Mouse (Mus musculus) ovary, postnatal 10 days (tissue): ENCODE results near the gene Ampd1.

Experiments used
- DNase-seq: peaks from one replicate; pipeline ENCODE4 v3.0.0; 2022; ENCODE audit warnings: low spot score

The Ampd1 gene

DNA sequence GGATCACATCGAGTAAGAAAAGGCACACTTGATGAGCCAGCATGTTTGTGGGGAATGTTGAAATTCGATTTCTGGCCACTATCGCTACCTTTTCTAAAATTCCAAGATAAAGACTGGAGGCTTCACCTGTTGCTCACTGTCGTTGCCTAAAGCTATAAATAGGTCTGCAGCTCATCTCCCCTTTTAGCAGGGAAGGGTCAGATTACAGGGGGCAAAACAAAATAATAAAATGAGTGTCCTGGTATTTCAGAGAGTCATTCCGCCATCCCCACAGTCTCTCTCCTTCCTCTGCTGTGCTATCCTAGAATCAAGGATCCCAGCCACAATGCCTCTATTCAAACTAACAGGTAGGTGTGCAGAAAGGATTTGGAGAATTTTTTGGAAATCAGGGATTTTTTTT is at the start of gene Ampd1:
Gene Ampd1, plus strand, starts transcription at position 244 of the 400 bp plus-strand sequence.
- no peak for DNase-seq

DNA sequence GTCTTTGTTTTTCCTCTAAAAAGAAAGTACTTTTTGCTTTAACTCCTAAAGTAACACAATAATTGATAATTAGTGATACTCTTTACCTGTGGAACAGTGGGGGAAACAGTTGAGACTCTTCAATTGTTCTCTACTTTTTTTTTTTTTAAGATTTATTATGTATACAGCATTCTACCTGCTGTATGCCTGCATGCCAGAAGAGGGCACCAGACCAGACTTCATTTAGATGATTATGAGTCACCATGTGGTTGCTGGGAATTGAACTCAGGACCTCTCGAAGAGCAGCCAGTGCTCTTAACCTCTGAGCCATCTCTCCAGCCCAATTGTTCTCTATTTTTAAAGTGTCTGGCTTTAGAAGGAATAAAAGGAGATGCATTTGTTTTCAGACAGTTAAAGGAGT is 47.6 kb upstream of the Ampd1 start:
- no peak for DNase-seq

DNA sequence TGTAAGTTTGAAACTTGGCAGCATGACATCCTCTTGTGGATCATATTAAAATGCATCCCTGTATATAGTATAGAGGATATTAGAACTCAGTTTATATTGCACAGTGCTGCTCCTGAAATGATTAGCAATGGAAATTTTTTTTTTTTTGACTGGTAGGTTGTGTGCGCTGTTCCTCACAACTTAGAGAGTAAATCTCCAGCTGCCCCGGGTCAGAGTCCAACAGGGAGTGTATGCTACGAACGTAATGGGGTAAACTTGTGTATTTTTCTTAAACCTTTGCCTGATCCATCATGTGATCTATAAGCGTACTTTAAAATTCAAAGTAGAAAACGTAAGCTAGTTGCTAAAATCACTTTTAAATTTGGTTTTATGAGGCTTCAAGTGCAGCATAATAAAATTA is 33.5 kb upstream of the Ampd1 start:
- DNase-seq, result no peak

DNA sequence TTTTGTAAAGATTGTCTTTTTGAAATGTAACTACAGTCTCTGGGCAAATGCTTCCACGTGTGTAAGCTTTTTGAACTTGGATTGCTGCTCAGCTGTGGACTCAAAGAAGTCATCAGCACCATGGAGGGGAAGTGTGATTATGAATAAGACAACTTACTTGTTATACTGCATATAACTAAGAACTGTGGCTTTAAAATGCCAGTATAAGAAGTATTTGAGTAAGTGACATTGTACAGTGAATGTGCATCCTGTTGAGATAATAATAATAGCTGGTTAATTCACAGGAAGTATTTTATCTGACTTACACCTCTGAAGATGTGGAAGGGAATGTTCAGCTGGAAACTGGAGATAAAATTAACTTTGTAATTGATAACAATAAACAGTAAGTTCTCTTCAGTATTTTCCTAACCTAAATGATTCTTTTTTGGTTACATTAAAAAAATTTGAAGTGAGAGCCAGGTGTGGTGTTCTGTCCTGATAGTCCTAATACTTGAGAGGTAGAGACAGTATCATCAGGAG is 32.9 kb upstream of the Ampd1 start:
- no peak for DNase-seq

DNA sequence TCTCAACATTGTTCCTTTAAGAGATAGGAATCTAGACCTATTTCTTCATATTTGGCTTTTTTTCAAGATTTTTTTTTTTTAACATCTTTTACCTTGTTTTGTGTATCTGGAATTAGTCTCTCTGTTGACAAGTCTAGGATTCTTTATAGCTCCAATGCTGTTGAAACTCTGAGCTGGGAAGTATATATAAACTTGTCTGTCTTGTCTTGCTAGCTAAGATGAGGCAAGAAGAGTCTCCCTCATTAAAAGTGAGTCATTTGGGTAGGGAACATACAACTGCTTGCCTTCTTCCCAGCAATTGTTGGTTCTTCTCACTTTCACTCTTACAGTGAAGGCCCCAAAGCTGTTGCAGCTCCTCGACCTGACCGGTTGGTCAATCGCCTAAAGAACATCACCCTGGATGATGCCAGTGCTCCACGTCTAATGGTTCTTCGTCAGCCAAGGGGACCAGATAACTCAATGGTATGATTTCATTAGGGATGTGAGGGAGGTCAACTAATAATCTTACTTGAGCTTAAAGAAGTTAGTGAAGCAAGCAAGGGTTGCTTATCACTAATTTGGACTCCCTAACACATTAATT is 17.7 kb upstream of the Ampd1 start:
- no peak for DNase-seq

DNA sequence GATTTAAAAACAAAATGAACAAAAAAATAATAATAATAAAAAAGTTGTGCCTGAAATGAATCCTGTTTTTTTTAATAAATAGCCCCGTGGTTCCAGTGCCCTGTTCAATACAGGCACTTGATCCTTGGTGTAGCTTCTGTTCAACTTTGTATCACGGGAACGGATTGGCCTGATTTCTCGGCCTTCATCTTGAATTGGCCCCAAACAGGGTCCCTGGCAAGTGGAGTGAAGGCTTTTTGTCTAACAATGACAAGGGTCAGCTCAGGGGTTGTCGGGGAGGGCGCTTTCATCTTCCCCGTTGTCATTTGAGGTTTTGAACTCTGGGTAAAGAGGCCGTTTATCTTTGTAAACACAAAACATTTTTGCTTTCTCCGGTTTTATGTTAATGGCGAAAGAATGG is 16.1 kb upstream of the Ampd1 start:
- peak; percentile 4 for DNase-seq

DNA sequence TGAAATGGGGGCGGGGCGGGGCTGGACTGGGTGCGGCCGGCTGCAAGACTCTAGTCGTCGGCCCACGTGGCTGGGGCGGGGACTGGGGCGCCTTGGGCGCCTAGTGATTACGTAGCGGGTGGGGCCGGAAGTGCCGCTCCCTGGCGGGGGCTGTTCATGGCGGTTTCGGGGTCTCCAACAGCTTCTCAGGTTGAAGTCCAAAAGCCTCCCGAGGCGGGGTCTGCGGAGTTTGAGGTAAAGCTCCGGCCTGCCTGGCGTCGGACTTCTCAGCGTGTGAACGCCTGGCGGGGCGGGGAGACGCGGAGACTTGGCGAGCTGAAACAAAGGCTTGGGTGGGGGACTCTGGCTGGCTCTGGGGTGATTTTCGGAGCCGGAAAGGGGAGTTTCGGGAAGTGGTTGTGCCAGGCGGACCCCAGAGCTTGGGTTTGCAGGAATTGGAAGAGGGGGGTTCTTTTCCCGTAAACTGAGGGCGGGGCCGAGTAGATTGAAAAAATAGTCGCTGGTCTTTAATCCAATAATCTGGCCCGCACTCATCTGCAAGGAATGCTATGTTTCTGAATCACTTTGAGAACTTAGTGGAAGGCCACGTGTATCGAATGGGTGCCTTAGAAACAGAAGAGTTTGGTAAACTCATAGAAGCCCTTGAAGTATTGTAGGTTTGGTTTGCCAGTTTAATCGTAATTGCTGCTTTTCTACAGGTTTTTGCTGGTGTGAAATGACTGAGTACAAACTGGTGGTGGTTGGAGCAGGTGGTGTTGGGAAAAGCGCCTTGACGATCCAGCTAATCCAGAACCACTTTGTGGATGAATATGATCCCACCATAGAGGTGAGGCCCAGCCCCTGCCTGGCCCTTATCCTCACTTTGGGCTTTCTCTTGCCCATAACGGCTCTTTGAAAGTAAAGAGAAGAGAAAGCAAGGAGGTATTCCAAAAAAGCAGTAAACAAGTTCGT is 15.3 kb upstream of the Ampd1 start, which contains the start of gene Nras:
Gene Nras, plus strand, starts transcription at position 79 of the 951 bp plus-strand sequence.
- DNase-seq, result peak; percentile 91

DNA sequence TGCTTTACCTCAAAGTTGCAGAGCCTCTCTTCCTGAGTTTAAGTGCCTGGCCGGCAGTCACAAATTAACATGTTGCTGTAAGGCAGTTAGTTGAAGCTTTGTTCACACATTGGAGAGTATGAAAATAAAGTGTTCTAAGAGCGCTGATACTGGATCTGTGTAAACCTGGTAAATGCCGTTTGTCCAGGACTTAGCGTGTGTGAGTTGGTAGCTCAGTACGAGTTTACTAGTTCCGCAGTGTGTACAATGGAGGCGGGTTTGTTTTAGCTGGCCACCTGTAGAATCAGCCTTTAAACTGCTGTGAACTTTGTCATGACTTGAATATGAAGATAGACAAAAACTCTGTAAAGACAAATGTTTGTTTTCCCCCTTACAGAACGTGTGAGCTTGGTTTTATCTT is 6.9 kb upstream of the Ampd1 start:
- no peak for DNase-seq

DNA sequence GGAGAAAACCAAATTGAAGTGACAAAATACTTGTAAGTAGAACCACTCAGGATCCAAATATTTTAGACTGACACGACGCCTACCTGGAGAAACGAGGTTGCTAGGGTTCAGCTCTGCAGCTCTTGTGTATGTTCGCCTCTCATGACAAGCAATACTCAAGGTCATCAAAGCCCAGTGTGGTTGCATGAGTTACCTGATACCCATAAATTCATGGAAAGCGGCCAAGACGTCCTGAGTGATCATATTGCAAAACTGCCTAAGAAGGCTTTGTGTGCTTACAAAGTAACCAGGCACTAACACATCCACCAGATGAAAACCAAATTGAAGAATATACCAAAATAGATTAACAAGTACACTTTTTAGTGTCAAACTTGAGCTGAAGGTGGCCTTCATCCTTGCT is 4.8 kb upstream of the Ampd1 start:
- no peak for DNase-seq

DNA sequence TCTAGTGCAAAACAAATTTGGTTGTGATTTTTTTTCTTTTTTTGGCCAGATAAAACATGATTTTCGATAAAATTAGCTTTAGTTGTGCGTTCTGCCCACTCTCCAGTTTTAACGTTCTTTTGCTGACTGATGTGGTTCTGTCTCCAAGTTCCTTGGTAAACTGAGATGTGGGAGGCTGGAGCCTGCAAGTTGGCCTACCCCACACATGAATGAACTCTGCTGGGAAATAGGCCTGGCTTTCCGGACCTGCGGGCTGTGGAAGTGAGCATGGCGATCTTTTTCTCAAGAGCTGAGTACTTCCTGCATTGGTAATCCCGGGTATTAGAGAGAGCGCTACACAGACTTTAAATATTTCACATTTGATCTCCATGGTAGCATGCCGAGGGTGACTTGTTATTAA is 2.1 kb downstream of the Ampd1 start:
- no peak for DNase-seq

DNA sequence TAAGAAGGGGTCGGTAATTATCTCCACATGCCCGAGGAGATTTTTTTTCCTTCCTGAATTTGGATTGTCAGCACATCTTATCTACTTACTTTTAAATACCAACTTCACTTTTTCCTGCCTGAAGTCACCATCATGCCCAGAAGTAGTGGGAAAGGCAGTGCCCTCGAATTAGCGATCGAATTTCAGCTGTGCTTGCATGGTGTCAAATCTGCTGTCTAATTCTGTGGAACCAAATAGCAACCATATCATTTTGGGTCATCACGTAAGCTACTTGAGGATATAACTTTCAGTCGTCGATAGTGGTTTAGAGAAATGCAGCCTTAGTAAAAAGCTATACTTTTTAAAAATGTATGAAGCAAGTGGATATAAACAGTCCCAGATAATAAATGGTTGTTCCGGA is 2.7 kb downstream of the Ampd1 start:
- DNase-seq, result no peak

DNA sequence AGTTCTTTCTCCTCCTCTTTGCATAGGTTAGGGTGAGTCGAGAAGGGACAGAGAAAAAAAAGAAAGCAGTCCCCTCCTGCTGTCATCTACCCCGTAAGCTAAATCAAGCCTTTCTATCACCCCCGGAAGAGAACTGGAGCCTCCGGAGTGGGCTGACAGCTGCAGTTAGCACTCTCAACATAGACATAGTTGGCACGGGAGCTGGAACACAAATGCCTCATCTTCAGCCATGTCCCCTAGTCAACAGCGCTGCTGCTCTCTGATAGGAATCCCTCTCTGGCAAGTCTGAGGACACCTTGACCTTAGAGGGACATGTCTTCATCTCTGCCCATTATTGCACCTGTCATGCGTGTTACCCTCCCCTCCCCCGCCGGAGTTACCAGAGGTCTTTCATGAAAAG is 5.5 kb downstream of the Ampd1 start:
- no peak for DNase-seq

DNA sequence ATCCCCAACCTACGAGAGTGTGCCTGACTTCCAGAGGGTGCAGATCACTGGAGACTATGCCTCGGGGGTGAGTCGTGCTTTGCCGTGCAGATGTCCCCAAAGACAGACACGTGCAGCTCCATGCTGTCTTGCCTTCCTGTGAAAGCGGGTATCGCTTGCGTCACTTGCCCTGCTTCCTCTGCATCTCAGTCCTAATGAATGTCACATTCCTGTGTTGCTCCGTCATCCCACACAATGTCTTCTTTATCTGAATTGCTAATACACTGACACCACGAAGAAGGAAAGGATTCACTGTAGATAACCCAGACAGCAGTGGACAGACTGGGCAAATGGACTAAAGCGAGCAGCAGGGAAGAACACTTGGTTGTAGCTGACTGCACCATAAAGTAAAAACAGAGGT is 7.2 kb downstream of the Ampd1 start:
- no peak for DNase-seq

DNA sequence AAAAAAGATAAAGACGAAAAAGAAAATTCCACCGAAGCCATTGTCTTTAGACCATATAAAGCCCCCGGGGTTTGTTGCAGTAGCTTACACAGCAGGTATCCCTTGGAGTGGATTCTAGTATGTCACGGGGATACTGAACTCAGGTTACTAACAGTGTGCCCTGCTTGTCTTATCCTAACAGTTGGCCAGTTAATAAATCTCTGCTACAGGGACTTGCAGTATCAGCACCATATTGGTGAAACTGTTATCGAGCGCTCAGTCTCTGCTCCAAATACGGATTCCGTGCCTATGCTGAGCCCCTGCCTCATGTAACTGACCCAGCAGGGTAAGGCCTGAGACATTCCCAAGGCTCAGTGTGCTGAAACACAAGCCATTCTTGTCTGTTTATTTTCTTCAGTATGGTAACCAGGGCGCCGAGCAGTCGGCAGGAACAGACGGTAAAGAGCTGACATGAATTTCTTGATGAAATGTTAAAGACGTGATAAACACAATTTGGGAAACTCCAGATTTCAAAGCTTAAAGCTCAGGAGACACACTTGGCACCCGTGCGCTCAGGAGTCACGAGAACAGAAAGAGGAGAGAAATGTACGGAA is 8.1 kb downstream of the Ampd1 start:
- DNase-seq, result no peak

DNA sequence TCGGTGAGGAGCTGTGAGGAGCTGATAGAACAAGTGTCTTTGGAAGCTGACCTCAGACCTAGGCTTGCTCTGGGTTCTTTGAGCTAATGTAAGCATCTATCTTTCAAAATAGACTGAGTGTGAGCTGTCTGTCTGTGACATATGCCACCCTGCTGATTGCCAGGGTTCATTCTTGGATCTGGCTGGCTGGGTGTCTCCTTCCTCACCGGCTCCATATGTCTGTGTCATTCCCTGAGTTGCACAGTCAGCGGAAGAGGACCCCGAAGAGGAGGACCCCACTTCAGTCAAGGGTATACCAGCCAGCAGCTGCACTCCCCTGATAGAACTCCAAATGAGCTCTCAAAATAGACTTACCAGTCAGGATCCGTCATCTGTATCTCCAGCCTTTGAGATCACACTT is 8.9 kb downstream of the Ampd1 start:
- no peak for DNase-seq

DNA sequence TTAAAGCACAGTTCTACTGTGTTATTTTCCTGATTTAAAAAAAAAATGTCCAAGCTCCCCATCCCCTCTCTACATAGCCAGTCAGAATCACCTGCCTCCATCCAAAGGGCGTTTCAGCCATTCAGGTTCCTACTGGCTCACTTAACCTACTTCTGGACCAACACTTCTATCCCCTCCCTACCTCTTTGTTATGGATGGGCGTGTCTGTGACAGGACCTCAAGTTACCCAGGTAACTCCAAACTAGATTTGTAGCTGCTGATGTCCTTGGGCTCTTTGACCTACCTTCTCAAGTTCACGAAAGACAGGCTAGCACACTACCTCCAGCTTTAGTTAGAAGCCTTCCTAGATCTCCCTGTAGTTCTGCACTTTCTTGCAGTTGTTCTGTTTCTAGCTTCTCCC is 12.2 kb downstream of the Ampd1 start:
- no peak for DNase-seq

DNA sequence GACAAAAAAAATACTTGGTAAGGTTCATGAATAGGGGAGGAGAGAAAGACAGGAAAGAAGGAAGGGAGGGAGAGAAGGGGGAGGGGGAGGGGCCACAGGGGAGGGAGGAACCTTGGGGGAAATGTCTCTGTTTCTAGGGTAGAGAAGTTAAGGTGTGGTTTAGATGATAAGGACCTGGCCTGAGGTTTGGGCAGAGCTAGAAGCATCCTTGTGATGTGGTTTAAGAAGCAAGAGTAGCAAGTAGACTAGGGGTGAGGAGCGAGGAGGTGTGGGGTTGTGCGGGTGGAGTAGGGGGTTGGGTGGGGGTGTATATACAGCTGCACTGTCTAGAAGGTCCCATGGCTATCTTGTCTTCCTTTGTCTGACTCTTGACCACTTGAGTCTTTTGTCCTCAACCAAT is 17.9 kb downstream of the Ampd1 start:
- DNase-seq, result no peak

DNA sequence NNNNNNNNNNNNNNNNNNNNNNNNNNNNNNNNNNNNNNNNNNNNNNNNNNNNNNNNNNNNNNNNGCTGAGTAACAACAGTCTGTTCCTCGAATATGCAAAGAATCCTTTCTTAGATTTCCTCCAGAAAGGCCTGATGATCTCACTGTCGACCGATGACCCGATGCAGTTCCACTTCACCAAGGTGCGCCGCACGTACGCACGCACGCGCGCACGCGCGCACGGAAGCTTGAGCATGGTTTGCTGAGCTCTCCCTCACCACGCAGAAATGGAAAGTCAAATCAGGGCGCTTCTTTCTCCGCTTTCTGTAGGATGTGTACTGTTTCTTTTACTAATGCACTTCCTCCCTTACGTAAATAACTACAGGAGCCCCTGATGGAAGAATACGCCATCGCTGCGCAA is 24.8 kb downstream of the Ampd1 start:
- DNase-seq, result no peak

DNA sequence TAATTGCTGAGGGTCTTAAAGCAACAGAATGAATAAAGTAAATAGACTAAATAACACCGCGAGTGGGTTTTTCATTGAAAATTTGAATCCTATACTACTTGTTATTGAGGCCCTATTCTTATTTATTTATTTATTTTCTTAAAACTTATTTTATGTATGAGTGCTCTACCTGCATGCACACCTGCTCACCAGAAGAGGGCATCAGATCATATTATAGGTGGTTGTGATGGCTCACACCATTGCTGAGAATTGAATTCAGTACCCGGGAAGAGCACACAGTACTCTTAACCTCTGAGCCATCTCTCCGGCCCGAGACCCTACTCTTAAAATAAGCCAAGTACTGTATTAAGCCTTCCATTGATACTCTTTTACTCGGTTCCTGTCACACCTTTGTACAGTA is 25.9 kb downstream of the Ampd1 start:
- no peak for DNase-seq

DNA sequence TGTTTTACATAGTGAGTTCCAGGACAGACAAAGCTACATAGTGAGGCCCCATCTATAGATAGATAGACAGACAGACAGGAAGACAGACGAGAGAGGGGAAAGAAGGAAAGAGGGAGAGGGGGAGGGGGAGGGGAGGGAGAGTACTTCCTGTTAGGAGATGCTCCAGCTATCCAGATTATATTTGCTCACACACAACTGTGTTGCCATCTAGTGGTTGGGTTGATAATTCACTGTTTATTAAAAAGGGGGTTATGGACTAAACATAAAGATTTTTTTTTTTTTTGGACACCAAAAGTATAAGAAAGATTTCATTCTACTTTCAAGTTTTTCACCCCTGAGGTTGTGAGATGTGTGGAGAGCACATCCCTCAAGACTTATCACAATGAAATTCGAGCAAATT is 26.9 kb downstream of the Ampd1 start:
- DNase-seq, result no peak

DNA sequence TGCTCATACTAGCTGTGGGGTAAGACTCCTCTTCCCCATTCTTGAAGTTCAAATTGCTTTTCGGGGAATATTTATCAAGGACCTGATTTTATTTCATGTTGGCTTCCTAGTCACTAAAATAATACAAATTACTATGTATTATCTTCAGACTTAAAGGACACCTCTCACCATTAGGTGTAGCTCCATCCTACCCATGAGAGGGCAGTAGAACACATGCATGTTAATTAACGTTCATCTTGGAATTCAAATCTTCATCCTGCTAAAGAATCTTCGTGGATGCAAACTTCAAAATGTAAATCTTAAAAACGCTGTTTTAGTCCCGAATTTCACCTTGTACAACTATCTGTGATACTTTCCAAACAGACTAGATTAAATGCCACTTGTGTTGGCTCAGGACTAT is 27.4 kb downstream of the Ampd1 start:
- DNase-seq, result no peak

DNA sequence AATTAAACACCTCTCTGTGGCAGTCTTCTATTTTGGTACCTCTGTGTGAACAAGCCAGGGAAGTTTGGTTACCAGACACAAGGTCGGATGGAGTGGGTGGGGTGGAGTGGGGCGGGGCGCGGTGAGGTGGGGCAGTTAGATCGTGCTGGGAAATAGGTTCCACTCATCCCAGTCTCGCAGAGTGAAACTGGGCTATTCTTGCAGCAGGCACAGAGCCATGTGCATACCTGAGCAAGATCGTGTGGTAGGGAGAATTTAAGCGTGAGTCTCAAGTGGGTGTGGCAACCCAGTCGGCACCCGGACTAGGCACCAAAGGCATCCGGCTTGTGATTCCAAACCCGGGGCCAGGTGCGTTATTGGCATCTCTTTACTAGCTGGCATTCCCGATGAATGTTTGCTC is 28.1 kb downstream of the Ampd1 start:
- DNase-seq, result no peak
